Mouse (Mus musculus) kidney, postnatal 36 days (tissue): Measurements from ENCODE around the gene Rbm17.
"Not testable (repeated sequence)": the region's sequence is repeated elsewhere in the genome, so short reads cannot be mapped to it uniquely, and the experiment has no call there.

ENCODE experiments used
- DNase-seq, 2 experiments: peaks; one replicate each; pipeline ENCODE4 v3.0.0; 2021 to 2022; ENCODE audit warnings: mixed read lengths in 2 of 2

Rbm17 gene

DNA sequence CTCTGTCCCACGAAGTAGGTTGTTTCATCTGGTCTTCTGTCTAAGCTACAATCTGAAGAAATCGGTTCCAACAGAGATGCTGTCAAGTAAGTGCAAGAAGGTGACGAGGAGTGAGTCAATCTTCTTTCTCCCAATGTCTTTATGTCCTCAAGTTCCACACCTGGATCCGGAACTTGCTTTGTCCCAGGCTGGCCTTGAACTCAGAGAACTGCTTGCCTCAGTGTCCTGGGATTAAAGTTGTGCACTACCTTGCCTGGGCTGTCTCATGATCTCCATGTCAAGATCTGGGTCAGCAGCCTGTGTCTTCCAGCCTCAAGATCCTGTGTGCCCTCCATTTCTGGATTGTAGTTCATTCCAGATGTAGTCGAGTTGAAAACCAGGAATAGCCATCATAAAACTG, at the start of gene Rbm17:
Gene Rbm17, minus strand, starts transcription at position 101 of the 400 bp plus-strand sequence.
- DNase-seq: no peak

DNA sequence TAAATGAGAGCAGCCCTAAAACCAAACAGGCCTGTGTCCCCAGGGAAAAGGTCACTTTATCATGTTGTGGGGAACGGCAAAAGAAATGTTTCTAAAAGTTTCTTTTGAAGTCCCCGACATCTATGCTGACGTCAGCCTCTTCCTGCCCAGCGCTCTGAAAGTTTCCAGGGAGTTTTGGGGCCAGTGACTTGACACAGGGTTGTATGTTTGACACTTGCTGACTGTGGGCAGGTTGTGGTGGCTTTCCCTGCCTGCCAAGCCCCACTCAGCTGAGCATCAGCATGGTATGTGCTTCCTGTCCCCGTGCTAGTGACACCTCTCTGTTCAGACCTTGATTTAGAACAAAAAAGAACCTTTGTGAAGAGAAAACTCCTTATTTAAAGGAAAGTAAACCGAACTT, 49.4 kb upstream of the Rbm17 start:
- no peak for DNase-seq

DNA sequence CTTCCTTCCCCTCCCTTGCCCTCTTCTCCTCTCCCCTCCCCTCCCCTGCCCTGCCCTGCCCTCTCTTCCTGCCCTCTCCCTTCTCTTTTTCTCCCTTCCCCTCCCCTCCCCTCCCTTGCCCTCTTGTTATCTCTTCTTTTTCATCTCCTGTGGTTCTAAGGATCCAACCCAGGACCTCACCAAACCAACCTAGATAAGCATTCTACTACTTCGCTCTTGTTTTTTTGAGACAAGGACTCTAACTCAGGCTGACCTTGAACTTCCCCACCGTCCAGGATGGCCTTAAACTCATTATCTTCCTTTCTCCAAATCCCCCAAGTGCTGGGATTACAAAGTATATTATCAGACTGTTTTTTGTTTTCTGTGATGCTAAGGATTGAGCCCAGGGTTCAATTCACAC, 48.8 kb upstream of the Rbm17 start:
- no peak for DNase-seq

DNA sequence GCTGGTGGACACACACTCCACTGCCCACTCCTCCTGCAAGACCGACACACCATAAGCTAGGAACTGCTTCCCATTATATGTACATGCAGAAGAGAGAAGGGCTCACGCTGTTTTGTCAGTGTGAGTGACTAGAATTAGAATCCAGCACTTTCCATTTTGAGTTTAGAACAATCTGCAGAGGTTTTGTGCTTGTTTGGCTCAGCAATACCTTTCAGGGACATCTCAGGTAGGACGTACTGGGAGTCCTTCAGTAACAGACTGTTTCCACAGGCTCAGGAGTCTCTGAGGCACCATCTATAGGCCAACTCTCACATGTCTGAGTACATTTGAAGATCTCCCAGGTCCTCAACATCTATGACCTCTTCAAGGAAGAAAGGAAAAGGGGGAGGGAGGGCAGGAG, 48.2 kb upstream of the Rbm17 start:
- DNase-seq: no peak

DNA sequence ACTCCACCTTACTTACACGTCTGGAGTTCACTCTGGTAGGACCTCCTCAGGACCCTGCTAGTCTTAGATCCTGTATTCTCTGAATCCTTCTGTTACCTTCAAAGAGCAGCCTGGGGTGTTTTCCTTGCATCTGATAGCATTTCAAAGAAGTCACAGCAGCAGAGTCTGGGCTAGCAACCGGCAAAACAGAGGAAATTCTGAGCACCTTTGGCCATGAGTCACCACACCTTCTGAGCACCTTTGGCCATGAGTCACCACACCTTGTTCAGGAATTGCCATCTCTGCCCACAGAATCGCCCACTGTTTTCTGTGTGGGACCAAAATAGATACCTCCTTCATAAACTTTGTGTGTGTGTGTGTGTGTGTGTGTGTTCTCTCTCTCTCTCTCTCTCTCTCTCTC, 47.5 kb upstream of the Rbm17 start:
- DNase-seq: no peak

DNA sequence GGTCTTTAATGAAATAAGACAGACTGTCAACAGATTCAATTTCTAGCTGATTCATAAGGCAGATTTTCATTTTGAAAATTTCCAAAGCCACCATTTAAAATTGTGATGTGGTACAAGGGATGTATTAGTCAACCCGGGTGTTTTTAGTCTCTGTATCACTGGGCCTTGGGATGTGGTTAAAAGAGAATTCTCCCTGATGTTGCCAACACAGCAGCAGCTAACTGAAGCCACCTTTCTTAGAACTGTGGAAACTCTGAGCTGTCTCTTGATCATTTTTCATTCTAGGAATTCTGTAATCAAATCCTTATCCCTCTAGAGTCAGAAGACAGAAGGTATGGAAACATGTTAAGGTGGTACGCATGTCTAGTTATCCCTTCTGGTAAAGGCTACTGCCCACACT, 41.3 kb upstream of the Rbm17 start:
- DNase-seq: no peak

DNA sequence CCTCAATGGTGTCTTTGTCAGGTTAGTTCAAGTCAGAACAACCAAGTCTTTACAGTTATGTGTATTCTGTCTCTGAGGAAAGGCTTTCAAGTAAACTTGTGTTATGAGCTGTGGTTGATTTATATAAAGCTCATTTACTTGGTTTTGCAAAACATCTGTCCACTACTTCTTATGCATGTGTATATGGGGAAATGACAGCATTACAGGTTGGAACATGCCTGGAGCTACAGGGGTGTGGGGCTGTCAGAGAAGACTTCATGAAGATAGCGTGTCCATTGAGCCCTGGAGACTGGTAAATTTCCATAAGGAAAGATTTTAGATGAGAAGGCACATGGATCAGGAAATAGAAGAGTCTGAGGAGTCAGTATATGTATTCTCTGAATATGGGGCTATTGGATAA, 40.1 kb upstream of the Rbm17 start:
- no peak for DNase-seq

DNA sequence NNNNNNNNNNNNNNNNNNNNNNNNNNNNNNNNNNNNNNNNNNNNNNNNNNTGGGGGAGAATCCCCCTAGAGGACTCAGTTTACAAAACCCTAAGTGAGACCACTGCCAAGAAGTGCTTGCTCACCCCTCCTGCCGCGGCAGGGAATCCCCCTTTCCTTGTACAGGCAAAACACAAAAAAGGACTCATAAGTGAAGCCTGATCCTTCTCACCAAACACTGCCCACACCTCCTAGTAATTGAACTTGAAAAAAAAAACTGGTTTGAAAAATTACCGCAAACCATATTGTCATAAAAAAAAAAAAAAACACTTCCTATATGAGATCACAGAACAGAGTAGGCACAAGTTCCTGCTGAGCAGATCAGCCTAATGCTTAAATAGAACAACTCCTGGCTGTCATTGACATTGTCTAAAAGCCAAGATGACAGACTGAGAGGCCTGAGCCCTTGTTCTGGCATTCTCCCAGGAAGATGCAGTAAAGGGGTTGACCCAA, 38.5 kb upstream of the Rbm17 start, which contains the start of gene Il2ra:
Gene Il2ra, plus strand, starts transcription at position 357 of the 491 bp plus-strand sequence.
- no peak for DNase-seq

DNA sequence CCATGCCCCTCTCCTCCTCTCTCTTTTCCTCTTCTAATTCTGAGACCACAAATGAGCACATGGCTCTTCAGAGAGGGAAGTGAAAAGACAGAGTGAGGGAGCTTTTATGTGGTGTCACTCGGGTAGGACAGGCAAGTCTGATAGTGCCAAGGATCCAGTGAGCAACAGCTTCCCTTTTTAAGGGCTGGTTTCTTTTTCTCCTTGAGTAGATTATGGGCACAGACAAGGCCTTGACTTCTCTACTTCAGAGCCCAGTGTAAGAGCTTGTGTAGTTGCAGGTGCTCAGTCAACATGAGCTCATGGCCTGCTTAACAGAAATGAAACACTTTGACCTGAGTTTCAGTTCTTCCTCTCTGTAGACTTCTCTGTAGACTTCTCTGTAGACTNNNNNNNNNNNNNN, 33.2 kb upstream of the Rbm17 start:
- no peak for DNase-seq

DNA sequence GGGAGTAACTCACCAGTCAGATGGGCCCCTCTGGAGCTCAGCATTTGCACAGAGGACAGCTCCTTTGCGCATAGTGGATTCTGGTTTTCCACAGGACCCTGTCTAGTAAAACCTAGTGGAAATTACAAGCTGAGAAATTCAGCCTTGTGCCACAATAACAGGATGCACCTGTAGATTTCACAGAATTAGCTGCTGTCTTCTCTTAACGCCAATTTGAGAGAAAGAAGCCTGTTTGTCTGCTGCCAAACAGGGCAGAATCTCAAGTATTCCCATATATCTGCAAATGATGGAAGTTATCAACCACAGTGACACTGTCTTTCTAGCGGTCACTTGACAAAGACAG, 32.2 kb upstream of the Rbm17 start:
- no peak for DNase-seq

DNA sequence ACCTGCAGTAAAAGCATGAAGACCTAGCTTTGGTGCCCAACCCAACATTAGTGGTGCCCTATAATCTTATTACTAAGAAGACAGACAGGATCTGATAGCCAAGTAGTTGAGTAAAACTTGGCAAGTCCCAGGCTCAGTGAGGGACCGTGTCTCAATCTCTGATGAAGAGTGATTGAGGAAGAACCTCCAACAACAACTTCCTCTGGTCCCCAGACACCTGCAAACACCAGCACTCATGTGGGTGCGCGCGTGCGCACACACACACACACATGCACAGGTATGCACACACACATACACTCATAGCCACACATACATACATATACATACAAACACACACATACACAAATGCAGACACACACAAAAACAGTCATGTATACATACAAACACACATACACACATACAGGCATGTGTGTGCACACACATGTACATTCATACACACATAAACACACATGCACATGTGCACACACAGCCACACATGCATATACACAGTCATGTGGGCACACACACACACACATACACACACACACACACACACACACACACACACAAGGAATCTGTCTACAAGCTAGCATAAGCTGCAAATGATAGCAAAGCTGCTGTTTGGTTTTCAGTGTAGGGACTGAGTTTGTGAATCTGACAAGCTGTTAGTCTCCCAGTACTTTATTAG, 31.7 kb upstream of the Rbm17 start:
- DNase-seq: no peak

DNA sequence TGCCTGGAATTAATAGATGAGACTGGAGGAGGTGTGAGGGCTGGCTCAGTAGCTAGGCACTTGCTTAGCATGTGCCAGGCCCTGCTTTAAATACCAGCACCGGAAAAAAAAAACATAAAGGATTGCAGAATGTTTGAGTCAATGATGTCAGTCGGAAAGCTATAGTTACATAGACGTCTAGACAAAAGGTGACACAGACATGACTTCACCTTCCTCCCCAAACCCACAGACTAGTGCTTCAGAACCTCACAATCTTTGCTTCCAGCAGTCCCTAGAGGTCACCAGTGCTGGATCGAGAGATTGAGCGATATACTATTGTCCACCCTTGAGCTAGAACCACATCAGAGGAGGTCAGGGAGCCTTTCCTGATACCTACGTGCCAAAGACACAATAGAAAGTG, 31.1 kb upstream of the Rbm17 start:
- no peak for DNase-seq

DNA sequence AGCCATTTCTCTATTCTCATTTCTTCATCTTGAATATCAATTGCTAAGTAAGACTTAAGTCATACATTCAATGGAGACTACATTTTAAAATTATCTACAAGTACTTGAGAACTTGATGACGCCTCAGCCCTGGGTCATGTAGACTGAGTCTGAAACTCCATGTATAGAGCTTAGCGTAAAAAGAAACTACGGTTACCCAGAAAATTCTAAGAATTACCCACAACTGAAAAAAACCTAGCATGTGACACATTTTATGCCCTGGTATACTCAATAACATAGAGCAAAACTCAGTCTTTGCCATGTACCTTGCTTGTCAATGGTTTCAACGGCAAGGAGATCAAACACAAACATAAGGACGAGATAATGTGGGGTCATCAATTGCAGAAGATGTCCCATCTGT, 21.9 kb upstream of the Rbm17 start, which contains the start of gene Gm17490:
Gene Gm17490, minus strand, starts transcription at position 375 of the 400 bp plus-strand sequence.
- no peak for DNase-seq

DNA sequence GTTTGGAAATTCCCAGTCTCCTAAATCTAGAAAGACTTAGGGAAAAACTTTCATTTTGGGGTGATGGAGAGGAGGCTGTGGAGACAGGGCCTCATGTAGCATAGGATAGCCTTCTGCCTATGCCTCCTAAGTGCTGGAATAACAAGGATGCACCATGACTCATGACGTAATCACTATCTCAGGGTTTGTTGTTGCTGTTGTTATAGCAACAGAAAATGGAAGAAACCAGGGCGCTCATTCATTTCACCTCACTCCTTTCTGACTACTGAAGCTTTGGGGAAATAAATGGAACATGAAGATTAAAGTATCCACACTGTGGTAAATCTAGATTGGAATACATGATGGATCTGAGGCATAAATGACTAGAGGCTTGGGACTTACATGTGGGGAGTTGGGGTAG, 19.8 kb upstream of the Rbm17 start:
- DNase-seq: no peak

DNA sequence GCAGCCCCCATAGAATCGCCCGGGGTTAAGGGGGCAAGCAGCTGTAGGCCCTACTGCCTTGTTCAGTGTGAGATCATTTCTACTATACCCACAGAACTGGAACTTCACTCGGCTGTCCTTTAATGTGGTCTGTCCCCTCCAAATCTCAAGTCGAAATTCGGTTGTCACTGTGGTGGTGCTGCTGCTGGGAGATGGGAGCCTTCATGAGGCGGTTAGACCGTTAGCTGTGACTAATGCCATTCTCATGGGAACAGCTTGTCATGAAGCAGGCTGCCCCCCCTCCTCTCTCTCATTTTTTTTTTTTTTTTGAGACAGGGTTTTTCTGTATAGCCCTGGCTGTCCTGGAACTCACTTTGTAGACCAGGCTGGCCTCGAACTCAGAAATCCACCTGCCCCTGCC, 19.2 kb upstream of the Rbm17 start:
- no peak for DNase-seq

DNA sequence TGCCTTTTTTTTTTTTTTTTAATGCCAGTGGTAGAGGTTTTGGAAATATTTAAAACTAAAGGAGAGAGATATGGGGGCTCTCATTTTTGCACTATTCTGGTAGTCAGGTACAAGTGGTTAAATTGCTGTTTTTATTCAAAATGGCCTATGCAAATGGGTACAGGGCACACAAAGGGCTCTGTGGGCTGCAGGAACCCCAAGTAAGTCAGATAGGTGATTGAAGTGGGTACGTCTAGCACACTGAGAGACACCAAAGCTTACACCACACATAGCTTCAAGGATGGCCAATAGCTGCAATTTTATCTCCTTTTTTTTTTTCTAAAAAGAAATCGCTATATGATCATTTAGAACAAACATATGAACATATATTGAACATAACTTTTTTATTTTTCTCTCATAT, 15.6 kb upstream of the Rbm17 start:
- no peak for DNase-seq

DNA sequence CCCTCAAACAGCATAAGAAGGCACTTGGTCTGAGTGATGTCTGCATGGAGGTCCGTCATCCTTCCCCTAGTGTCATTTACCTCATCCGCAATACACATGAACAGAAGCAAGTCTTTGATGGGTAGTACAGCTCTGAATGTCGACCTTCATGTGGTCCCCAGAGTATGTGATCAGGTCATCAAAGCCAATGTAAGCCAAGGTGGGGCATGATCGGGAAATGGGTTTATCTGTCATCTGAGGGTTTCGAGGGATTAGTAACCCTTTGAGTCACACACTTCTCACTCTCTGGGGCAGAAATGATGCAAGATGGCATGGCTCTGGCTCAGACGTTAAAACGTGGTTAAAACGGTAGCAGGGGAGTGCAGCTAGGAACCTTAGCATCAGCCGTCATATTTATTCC, 12.9 kb upstream of the Rbm17 start:
- no peak for DNase-seq

DNA sequence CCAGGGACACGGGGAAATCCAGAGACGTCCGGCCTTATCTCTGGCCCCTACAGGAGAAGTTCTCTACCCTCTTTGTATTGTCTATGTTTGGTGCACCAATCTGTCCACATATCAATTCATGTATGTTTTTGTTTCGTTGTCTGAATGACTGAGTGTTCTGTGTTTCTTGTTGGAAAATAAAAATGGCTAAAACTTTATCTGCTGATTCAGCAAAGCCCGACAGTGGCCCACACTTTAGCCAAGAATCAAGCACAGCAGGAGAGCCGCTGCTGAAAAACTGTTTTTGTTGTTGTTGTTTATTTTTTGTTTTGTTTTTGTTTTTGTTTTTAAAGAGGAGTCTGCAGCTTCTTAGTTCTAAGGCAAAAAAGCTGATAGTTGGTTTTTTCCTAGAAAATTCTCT, 9.0 kb upstream of the Rbm17 start:
- DNase-seq: not testable (repeated sequence)

DNA sequence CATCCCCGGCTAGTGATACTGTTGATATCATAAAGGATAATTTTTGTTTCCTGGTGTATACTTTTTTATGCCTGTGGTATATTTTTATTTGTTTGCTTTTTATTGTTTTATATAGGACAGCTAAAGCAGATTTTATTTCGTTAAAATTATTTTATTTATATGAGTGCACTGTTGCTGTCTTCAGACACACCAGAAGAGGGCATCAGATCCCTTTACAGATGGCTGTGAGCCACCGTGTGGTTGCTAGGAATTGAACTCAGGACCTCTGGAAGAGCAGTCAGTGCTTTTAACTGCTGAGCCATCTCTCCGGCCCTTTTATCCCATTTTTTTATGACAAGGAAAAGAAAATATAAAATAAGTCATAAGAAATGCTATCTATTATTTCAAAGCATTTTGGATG, 2.8 kb upstream of the Rbm17 start:
- not testable (repeated sequence) for DNase-seq

DNA sequence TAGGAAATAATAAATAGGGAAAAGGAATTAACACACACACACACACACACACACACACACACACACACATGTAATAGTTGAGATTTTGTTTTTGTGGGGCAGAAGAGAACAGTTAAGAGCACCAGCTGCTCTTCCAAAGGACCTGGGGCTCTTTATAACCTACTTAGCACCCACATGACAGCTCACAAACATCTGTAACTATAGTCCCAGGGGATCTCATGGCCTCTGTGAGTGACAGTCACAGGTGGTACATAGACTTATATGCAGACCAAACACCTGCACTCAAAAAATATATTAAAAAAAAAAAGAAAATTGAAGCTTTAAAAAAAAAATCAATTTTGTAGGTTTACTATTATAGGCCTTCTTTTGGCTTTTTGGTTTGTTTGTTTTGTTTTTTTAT, 958 bp upstream of the Rbm17 start:
- no peak for DNase-seq

DNA sequence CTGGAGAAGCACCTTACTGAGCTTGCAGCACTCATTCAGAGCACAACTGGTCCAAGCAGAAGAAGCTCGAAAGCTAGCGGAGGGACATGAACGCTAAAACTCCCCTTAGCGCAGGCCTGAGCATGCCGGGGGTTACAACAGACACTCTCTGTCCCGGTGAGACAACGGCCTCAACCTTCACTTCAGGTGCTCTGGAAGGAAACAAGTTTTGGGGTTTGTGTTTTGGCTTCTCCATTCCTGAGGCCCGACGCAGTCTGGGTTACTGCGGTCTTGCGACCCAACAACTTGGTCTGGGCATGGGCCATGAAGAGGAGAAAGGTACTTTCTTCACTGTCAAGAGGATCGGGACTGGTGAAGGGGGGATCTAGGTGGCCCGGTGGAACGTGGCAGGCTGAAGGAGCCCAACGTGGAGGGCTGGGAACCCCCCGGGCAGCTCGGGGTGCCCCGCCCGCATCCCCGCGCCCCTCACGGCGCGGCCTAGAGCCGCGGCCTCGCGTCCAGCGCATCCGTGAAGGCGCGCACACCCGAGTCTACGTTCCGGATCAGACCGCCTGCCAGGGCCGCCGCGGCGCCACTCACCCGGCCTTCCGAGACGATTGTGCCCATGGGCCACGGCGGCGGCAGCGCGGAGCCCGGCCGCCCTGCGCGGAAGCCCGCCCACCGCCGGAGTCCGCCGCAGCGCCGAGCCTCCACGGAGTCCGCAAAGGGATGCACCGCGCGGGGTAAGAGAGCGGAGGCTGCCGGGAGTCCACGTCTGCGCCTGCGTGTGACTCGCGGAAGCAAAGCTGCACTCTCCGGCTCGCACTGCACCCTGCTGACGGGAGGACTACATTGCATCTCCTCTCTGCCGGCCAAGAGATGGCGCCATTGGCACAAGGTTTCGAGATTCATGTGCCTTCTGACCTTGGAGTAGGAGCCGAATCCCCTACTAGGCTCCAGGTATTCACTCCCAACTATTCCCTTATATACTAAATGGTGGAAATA, 1.2 kb downstream of the Rbm17 start:
- peak; percentile 95 to 97 for DNase-seq

DNA sequence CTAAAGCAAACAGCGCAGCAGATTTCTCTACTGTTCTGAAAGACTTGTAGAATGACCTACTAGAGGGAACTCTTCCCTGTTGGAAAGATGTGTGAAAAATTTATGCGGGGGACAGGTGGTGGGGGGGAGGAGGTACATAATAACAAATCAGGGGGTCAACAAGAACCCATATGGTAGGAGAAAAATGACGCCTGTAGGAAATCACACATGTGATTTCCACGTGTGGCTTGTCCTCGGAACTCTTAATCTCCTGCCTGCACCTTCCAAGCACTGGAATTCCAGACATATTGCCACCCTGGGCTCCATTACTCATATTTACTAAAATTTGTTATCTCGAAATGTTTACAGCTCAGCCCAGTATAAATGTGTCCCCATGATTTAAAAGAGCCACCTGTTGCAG, 2.2 kb downstream of the Rbm17 start:
- no peak for DNase-seq

DNA sequence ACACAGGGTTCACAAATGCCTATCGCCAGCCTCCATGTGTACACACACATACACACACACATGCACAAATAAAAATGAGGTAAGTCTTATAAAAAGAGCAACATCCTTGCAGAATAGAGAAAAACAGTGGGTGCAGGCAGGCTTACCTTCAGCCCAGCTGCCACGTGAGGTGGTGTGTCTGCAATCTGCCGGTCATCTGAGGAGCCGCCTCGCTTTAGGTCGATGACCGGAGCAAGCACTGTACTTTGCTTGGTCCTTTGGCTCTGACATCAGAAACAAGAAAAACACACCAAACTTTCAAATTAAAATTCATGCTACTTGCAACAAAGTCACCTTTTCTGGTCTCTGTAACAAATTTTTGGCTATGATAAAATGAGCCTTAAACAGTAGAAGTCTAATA, 6.0 kb downstream of the Rbm17 start:
- peak; percentile 60 to 67 for DNase-seq

DNA sequence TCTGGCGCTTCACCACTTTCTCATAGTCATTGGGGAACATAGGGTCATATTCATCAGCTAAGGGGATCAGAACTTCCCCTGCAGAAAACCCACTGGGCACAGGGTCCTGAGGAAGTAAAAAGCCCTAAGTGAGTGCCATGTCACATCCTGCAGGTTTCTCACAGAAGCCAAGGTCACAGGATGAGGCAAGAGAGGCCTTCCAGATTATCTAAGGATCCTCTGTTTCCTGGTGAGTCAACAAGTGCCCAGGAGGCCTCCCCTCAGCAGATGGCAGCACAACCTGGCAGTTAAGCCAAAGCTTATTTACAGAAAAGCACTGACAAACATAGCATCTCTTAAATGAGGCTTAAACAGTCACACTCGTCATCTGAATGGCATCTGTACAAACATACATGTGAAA, 7.3 kb downstream of the Rbm17 start:
- no peak for DNase-seq
